Mouse (Mus musculus) layer of hippocampus, postnatal 36 days (tissue): ENCODE data around the gene Nfic. TPM values are rescaled to one million over a fixed set of nuclear protein-coding genes. Genes with fewer than 3 reads are reported as not detected.

Experiments used
- DNase-seq, 2 experiments: peaks; one replicate each; pipeline ENCODE4 v3.0.0; 2022
- total RNA-seq, 2 experiments: library from RNA; stranded (reverse); gene quantifications; 2 replicates each; pipeline ENCODE4 v1.2.3; 2021

Nfic gene
- total RNA-seq, 2 experiments from 2014 or later: 55.3 to 55.8 TPM

GRCm38 (mm10) chr10:81404082-81404481 is 51.4 kb downstream of the Nfic start:
- no peak for DNase-seq

- no peak for DNase-seq
These were observed 51.9 kb downstream of the Nfic start for GRCm38 (mm10) chr10:81403511-81403910.

- DNase-seq: no peak
These were observed 53.1 kb downstream of the Nfic start for GRCm38 (mm10) chr10:81402227-81402765.

GRCm38 (mm10) chr10:81401521-81402226 is 53.8 kb downstream of the Nfic start:
- peak in 1 of 2 experiments; percentile 61 for DNase-seq

GRCm38 (mm10) chr10:81401205-81401520 is 54.3 kb downstream of the Nfic start:
- DNase-seq: no peak

- DNase-seq: no peak
These were observed 54.8 kb downstream of the Nfic start for GRCm38 (mm10) chr10:81400371-81401204.

- DNase-seq: no peak
These were observed 55.6 kb downstream of the Nfic start for GRCm38 (mm10) chr10:81399798-81400308.

GRCm38 (mm10) chr10:81399296-81399695 is 56.1 kb downstream of the Nfic start:
- DNase-seq: no peak

- DNase-seq: no peak
These were observed 58.7 kb downstream of the Nfic start for GRCm38 (mm10) chr10:81396749-81397148.

GRCm38 (mm10) chr10:81395865-81396264 is 59.6 kb downstream of the Nfic start:
- DNase-seq: no peak

- DNase-seq: no peak
These were observed 60.3 kb downstream of the Nfic start for GRCm38 (mm10) chr10:81395127-81395526.

GRCm38 (mm10) chr10:81393456-81394063 is 61.9 kb downstream of the Nfic start:
- no peak for DNase-seq

- no peak for DNase-seq
These were observed 62.7 kb downstream of the Nfic start, which contains the start of gene Smim24 for GRCm38 (mm10) chr10:81392781-81393185. Gene Smim24, plus strand, starts transcription at chr10:81393051.

GRCm38 (mm10) chr10:81392270-81392669 is 63.2 kb downstream of the Nfic start:
- DNase-seq: no peak

- no peak for DNase-seq
These were observed 64.8 kb downstream of the Nfic start for GRCm38 (mm10) chr10:81390678-81390965.

GRCm38 (mm10) chr10:81389801-81390677 is 65.4 kb downstream of the Nfic start:
- DNase-seq: peak; percentile 70 to 75

- DNase-seq: no peak
These were observed 66.1 kb downstream of the Nfic start for GRCm38 (mm10) chr10:81389373-81389772.

GRCm38 (mm10) chr10:81388505-81389055 is 66.9 kb downstream of the Nfic start, which contains the start of gene Gm48552:
Gene Gm48552, plus strand, starts transcription at chr10:81389005.
- DNase-seq: no peak

- no peak for DNase-seq
These were observed 67.7 kb downstream of the Nfic start for GRCm38 (mm10) chr10:81387716-81388115.

- DNase-seq: no peak
These were observed 69.7 kb downstream of the Nfic start for GRCm38 (mm10) chr10:81385603-81386306.

- DNase-seq: no peak
These were observed 70.8 kb downstream of the Nfic start for GRCm38 (mm10) chr10:81384605-81384982.
